Mouse (Mus musculus) adrenal gland, postnatal 14 days (tissue): Measurements from ENCODE around the gene Selenow. TPM values are rescaled to one million over a fixed set of nuclear protein-coding genes. Genes with fewer than 3 reads are reported as not detected.

Experiments
- DNase-seq: peaks from one replicate; pipeline ENCODE4 v3.0.0; 2021; ENCODE audit warnings: mixed read lengths
- total RNA-seq: library from RNA; stranded (reverse); gene quantifications from 2 replicates; pipeline ENCODE4 v1.2.3, GENCODE M21; 2021

Gene Selenow
- total RNA-seq, 1 experiment from 2014 or later = 191 TPM

DNA sequence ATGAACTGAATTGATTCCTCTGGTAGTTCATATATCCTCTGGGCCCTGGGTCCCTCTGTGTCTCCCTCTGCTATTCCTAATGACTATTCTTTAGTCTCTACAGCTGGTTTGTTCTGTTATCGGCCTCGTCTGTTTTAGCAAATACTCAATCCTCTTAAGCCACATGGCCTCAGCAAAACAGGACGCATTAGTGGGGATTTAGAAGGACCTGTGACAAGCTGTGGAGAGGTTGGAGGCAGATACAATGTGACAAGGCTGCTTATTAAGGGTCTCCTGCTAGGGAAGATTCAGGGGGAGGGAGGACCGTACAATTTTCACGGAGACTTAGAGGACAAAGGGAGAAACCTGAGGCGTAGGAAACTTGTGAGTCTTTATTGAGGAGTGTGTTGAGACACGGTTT lies 16.3 kb downstream of the Selenow start:
- DNase-seq = no peak

DNA sequence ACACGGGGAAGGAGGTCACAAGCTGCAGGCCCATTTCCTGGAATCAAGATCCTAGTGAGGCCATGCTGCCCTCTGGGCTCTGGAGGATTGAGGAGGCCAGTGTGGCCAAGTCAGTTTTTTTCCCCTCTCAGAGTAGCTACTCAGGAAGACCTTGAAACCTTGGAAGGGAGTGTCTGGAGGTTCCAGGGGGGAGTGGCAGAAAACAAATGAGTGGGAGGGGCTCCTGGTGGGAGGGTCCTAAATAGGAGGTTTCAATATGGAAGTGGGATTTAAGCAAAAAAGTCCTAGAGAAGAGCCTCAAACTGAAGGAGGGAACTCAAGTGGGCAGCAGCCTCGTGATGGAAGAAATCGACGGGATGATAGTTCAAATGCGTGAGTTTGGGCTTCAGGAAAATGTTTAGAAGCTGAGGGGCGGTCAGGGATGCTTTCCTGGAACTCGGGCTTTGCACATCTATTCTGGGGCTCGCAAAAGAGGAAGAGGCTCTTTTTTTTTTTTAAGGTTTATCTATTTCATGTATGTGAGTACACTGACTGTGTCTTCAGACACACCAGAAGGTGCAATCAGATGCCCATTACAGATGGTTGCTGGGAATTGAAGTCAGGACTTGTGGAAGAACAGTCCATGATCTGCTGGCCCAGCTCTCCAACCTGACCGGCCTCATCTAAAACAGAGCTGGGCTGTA lies 20.7 kb downstream of the Selenow start:
- DNase-seq = no peak

DNA sequence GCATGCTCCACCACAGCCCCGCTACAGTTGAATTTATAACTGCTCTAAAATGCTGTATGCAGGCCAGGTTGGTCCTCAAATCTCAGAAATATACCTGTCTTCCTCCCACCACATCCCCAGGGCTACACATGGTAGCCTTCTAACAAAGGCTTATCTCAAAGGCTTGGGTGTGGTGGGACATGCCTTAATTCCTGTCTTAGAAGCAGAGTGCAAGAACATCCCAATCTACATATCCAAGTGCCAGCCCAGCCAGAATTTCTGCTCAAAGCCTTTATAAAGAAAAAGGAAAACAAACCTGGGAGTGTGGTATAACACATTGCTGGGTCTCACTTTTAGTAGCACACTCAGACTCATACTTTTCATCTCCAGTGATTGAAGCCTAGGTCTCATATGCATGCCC lies 28.0 kb downstream of the Selenow start:
- no peak for DNase-seq

- no peak for DNase-seq
Observed at GRCm38 (mm10) chr7:15884127-15884526, 38.1 kb downstream of the Selenow start.

DNA sequence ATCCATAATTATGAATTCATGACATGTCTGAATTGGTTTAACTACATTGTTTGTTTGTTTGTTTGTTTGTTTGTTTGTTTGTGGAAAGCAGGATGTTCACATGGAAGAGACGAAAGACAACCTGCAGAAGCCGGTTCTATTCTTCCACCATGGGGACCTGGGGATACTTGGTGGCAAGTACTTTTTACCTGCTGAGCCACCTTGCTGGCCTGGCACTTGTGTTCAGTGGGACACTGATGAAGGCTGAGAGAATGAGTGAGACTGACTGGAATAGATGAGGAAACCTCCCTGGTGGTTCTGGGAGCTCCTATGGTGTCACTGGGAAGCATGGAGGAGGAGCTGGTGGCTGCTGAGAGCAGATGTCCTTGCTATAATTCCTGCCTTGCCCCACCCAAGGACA lies 39.9 kb downstream of the Selenow start, which contains the start of gene Crxos:
Gene Crxos (plus strand): TSS at position 301 of the 400 bp plus-strand sequence.
- DNase-seq = no peak

DNA sequence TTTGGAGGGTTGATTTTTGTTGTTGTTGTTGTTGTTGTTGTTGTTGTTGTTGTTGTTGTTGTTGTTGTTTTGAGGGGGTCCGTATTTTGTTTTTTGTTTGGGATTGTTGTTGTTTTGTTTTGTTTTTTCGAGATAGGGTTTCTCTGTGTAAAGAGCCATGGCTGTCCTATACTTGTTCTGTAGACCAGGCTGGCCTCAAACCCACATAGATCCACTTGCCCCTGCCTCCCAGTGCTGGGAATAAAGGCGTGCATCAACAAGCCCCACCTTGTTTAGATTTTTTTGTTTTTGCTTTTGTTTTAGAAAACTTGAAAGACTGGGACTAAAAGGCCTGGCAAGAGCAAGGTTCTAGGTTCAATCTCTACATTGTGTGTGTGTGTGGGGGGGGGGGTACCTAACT lies 40.4 kb downstream of the Selenow start:
- no peak for DNase-seq

GRCm38 (mm10) chr7:15881388-15881787 lies 40.8 kb downstream of the Selenow start:
- no peak for DNase-seq

DNA sequence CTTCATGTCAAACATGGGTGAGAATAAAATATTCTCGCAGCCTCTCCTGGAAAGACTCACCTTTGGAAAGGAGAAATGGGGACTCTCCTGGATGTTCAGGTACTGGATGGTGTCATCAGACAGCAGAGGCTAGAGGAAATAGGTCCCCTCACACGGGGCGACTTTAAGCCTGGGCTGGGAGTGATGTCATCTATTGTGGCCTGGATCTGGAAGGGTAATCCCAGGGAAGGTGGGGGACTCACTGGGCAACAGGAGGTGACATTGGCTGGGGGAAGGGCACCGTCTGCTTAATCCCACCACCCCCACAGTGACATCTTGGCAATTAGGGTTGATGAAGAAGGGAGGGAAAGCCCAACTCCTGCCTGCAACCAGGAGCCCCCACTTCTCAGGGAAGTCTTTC lies 42.4 kb downstream of the Selenow start, which contains the start of gene Crx:
Gene Crx (minus strand): TSS at position 213 of the 400 bp plus-strand sequence.
- DNase-seq = no peak

Other genes with a start within 250 kb of the Selenow start
- gene Obox5, start 172.3 kb downstream of the Selenow start, total RNA-seq = not detected in 2 replicates
- gene Obox6, start 82.7 kb downstream of the Selenow start, total RNA-seq = not detected in 2 replicates
- gene Crx, start 42.4 kb downstream of the Selenow start, total RNA-seq = not detected in 2 replicates
- gene Crxos, start 39.8 kb downstream of the Selenow start, total RNA-seq = not detected in 2 replicates
- gene Nop53, start 23.7 kb upstream of the Selenow start, total RNA-seq = 196 and 213 TPM in 2 replicates
- 119 and 121 TPM in 2 replicates for gene Ehd2, start 45.2 kb upstream of the Selenow start, total RNA-seq
- gene Bicra, start 125.5 kb upstream of the Selenow start, total RNA-seq = 16.1 and 16.7 TPM in 2 replicates
- 0.07 and 0.08 TPM in 2 replicates for gene Zfp541, start 139.4 kb upstream of the Selenow start, total RNA-seq
- 117 and 128 TPM in 2 replicates for gene Napa, start 176.1 kb upstream of the Selenow start, total RNA-seq
- 22.3 and 24.7 TPM in 2 replicates for gene Kptn, start 197.5 kb upstream of the Selenow start, total RNA-seq
- gene Slc8a2, start 207.4 kb upstream of the Selenow start, total RNA-seq = 3.6 and 4.1 TPM in 2 replicates